20 mouse cellular contexts compared by ENCODE assay signal in the genomic region with DNA sequence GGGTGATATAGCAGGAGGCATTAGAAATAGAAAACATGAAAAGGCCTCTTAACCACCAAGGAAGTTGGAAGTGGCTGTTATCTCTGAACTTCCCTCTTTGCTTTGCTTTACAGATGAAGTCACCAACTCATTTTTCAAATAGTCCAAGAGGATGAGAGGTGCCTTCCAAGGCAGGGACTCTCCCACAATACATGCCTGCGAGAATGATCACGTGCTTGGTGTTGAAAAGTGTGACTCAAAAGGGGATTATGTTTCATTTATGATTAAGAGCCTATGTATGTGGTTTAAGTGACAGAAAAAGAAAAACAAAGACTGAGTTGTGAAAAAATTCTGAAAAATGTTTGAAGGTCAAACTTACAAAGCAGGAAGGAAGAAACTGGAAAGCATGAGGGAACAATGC.
DNase-seq lines count a peak whose midpoint lies in the region; ATAC-seq lines count a peak whose summit lies in the region.
"Had no signal": no experiment of that assay in that cellular context is flagged by ENCODE, and none has a peak within 500 bp of the region (broad histone marks: within the 10 kb centered on the region; RNA-seq: fewer than 3 reads in every experiment).

No protein-coding gene starts in this region.

- H3K4me3 ChIP-seq in hindbrain, embryonic 16.5 days (ENCODE audit: low read length): no peak overlapping the region
- H3K4me3 ChIP-seq: embryonic facial prominence, embryonic 10.5 days; forebrain, embryonic 13.5 days; gastrocnemius, adult 2 months; heart, embryonic 12.5 days; hindbrain, embryonic 10.5 days had no signal

- no peaks in the 10 kb centered on the region for H3K4me1 ChIP-seq in hindbrain, embryonic 16.5 days (ENCODE audit: control insufficient read depth, insufficient read depth, low read depth, low read length)
- H3K4me1 ChIP-seq: embryonic facial prominence, embryonic 10.5 days; forebrain, embryonic 13.5 days; heart, embryonic 12.5 days; hindbrain, embryonic 10.5 days had no signal

- H3K9me3 ChIP-seq in hindbrain, embryonic 16.5 days (ENCODE audit: control insufficient read depth, low read length): no peaks in the 10 kb centered on the region
- H3K9me3 ChIP-seq: embryonic facial prominence, embryonic 10.5 days; forebrain, embryonic 13.5 days; heart, embryonic 12.5 days; hindbrain, embryonic 10.5 days had no signal

- 79% methylated on average over 2 of the region's 2 CpGs for WGBS in hindbrain, embryonic 16.5 days

- no peak overlapping the region for H3K9ac ChIP-seq in hindbrain, embryonic 16.5 days (ENCODE audit: low read depth, low read length)
- H3K9ac ChIP-seq: forebrain, embryonic 13.5 days; forebrain, postnatal 0 days; heart, embryonic 12.5 days; hindbrain, embryonic 14.5 days had no signal

- no peaks in the 10 kb centered on the region for H3K27me3 ChIP-seq in hindbrain, embryonic 16.5 days (replicated peaks; ENCODE audit: control insufficient read depth, insufficient read depth, low read length)
- H3K27me3 ChIP-seq: forebrain, embryonic 13.5 days; heart, embryonic 12.5 days had no signal

- no peaks in the 10 kb centered on the region for H3K36me3 ChIP-seq in hindbrain, embryonic 16.5 days (ENCODE audit: control insufficient read depth, insufficient read depth, low read length)
- H3K36me3 ChIP-seq: embryonic facial prominence, embryonic 10.5 days; heart, embryonic 12.5 days; hindbrain, embryonic 10.5 days had no signal

- no peak for ATAC-seq in erythroblast, adult 5-6 weeks (replicated peaks; ENCODE audit: low FRiP score, poor library complexity, severe bottlenecking)
- no peak for ATAC-seq in hindbrain, embryonic 16.5 days
- ATAC-seq: activated CD4-positive, CD25-positive, alpha-beta regulatory T cell, adult 4 months; forebrain, embryonic 13.5 days; forebrain, postnatal 0 days; intestine, embryonic 16.5 days had no signal

- DNase-seq in 3134 (ENCODE audit: extremely low read depth, insufficient read length, low spot score): peak; percentile 4
- DNase-seq in 416B (ENCODE audit: low read depth): peak; percentile 17
- peak; percentile 16 for DNase-seq in NIH3T3 (ENCODE audit: low read depth)
- peak; percentile 27 for DNase-seq in fibroblast of lung, adult 2 months (ENCODE audit: low read depth)
- no peak for DNase-seq in cerebellum, postnatal 14 days
- DNase-seq: adrenal gland, postnatal 14 days; cerebellum, adult 18-20 months; cerebellum, adult 9-11 months; forebrain, postnatal 0 days; gastrocnemius, adult 2 months; gastrocnemius, postnatal 25 days had no signal

- no peak overlapping the region for H3K4me2 ChIP-seq in hindbrain, embryonic 16.5 days (ENCODE audit: low read length)
- H3K4me2 ChIP-seq: forebrain, embryonic 13.5 days; heart, embryonic 12.5 days; hindbrain, embryonic 14.5 days had no signal

- no peak overlapping the region for H3K27ac ChIP-seq in hindbrain, embryonic 16.5 days (ENCODE audit: low read depth, low read length)
- H3K27ac ChIP-seq: embryonic facial prominence, embryonic 10.5 days; forebrain, embryonic 13.5 days; gastrocnemius, adult 2 months; hindbrain, embryonic 10.5 days; hindbrain, embryonic 14.5 days had no signal

Comparison
In these comparisons a context has a peak if more than half of its experiments do, and no peak if none do; other contexts are left out.
1. DNase-seq: peak in 3134 (single experiment), 416B (single experiment), NIH3T3 (single experiment) and fibroblast of lung, adult 2 months (single experiment); none in cerebellum, postnatal 14 days (0 of 2).